Mouse (Mus musculus) CH12.LX (cell line): ENCODE measurements around the gene Smoc1. TPM values are rescaled to one million over a fixed set of nuclear protein-coding genes. Genes with fewer than 3 reads are reported as not detected.

Source experiments
- DNase-seq: peaks from one replicate; pipeline ENCODE4 v3.0.0-alpha.2; 2013; ENCODE audit errors: extremely low read depth
- H3K27ac ChIP-seq: 2 replicates; pipeline ENCODE4 v1.5.1; 2012; ENCODE audit warnings: low read depth, mild to moderate bottlenecking, control low read depth, moderate library complexity; ENCODE audit not compliant: insufficient read depth
- H3K27me3 ChIP-seq: replicated peaks from 2 replicates; pipeline ENCODE3; 2012; ENCODE audit warnings: inconsistent platforms
- H3K36me3 ChIP-seq, 2 experiments: replicated peaks in 1 of 2; 2 replicates each; pipeline versions ENCODE3 to v1.6.1; 2012; ENCODE audit warnings: inconsistent platforms in 1 of 2, low read length in 1 of 2, mild to moderate bottlenecking in 1 of 2, mixed read lengths in 1 of 2, moderate library complexity in 1 of 2; ENCODE audit not compliant: control insufficient read depth in 1 of 2, insufficient read depth in 1 of 2
- H3K4me1 ChIP-seq, 2 experiments: 2 replicates each; pipeline ENCODE4 v1.6.1; 2012; ENCODE audit warnings: inconsistent platforms in 1 of 2, moderate library complexity in 1 of 2; ENCODE audit not compliant: insufficient read depth in 2 of 2, control insufficient read depth in 1 of 2
- H3K4me2 ChIP-seq: 2 replicates; pipeline ENCODE4 v1.6.1; 2012; ENCODE audit warnings: low read depth, mild to moderate bottlenecking, control low read depth; ENCODE audit not compliant: poor library complexity, insufficient read depth, severe bottlenecking
- H3K4me3 ChIP-seq, 3 experiments: fragments of 150-350 bp in 1 of 3; sonication (generic) in 1 of 3; replicated peaks in 1 of 3; 2 replicates each; pipeline versions ENCODE3 to v1.5.1; 2011 to 2012; ENCODE audit warnings: low read depth in 2 of 3, low read length in 2 of 3, mild to moderate bottlenecking in 2 of 3, moderate library complexity in 2 of 3, control low read depth in 1 of 3, improper control_type of control experiment in 1 of 3, inconsistent platforms in 1 of 3, mixed read lengths in 1 of 3; ENCODE audit not compliant: poor library complexity in 1 of 3
- H3K79me2 ChIP-seq: replicated peaks from 2 replicates; pipeline ENCODE4 v1.6.1; 2012; ENCODE audit warnings: mild to moderate bottlenecking, moderate library complexity; ENCODE audit not compliant: control insufficient read depth, poor library complexity, insufficient read depth, severe bottlenecking; ENCODE audit errors: extremely low read depth
- H3K9ac ChIP-seq: 2 replicates; pipeline ENCODE4 v1.6.1; 2012; ENCODE audit warnings: low read depth, mild to moderate bottlenecking, control low read depth, moderate library complexity; ENCODE audit not compliant: insufficient read depth
- H3K9me3 ChIP-seq: replicated peaks from 2 replicates; pipeline ENCODE3; 2012; ENCODE audit warnings: low read length, inconsistent platforms, mixed read lengths
- BHLHE40 ChIP-seq: IDR thresholded peaks from 2 replicates; pipeline ENCODE4 v1.6.1; 2011; ENCODE audit warnings: mild to moderate bottlenecking, low read depth, low read length, improper control_type of control experiment
- E2F4 ChIP-seq: IDR thresholded peaks from 2 replicates; pipeline ENCODE4 v1.6.1; 2011; ENCODE audit warnings: low read depth, low read length, improper control_type of control experiment; ENCODE audit not compliant: insufficient replicate concordance
- EP300 ChIP-seq: IDR thresholded peaks from 2 replicates; pipeline ENCODE4 v1.6.1; 2011; ENCODE audit warnings: low read length, improper control_type of control experiment
- ETS1 ChIP-seq: conservative IDR thresholded peaks from 2 replicates; pipeline ENCODE4 v1.6.1; 2012; ENCODE audit warnings: low read depth, mild to moderate bottlenecking, inconsistent platforms, low read length, improper control_type of control experiment, moderate library complexity
- GABPA ChIP-seq: IDR thresholded peaks from 2 replicates; pipeline ENCODE4 v1.6.1; 2012; ENCODE audit warnings: low read depth, low read length, improper control_type of control experiment, inconsistent platforms; ENCODE audit not compliant: insufficient replicate concordance
- JUN ChIP-seq: IDR thresholded peaks from 2 replicates; pipeline ENCODE4 v1.6.1; 2011; ENCODE audit warnings: low read depth, mild to moderate bottlenecking, low read length, improper control_type of control experiment, moderate library complexity; ENCODE audit not compliant: insufficient read depth
- JUND ChIP-seq: conservative IDR thresholded peaks from 2 replicates; pipeline ENCODE4 v1.6.1; 2011; ENCODE audit warnings: low read depth, low read length, improper control_type of control experiment
- MAX ChIP-seq: IDR thresholded peaks from 2 replicates; pipeline ENCODE4 v1.6.1; 2011; ENCODE audit warnings: low read length, improper control_type of control experiment
- MXI1 ChIP-seq: IDR thresholded peaks from 2 replicates; pipeline ENCODE4 v1.6.1; 2011; ENCODE audit warnings: mild to moderate bottlenecking, low read depth, low read length, improper control_type of control experiment
- PAX5 ChIP-seq: IDR thresholded peaks from 2 replicates; pipeline ENCODE4 v1.6.1; 2012; ENCODE audit warnings: low read length, inconsistent platforms, mixed read lengths
- POLR2A ChIP-seq: IDR thresholded peaks from 2 replicates; pipeline ENCODE4 v1.6.1; 2011; ENCODE audit warnings: low read depth, mild to moderate bottlenecking, improper control_type of control experiment, low read length
- TCF12 ChIP-seq: IDR thresholded peaks from 2 replicates; pipeline ENCODE4 v1.6.1; 2014; ENCODE audit warnings: low read depth, mild to moderate bottlenecking, inconsistent platforms, low read length, improper control_type of control experiment
- ZC3H11A ChIP-seq: IDR thresholded peaks from 2 replicates; pipeline ENCODE4 v1.6.1; 2012; ENCODE audit warnings: low read depth, mild to moderate bottlenecking, inconsistent platforms, low read length, improper control_type of control experiment
- ZKSCAN1 ChIP-seq: IDR thresholded peaks from 2 replicates; pipeline ENCODE4 v1.6.1; 2012; ENCODE audit warnings: low read depth, inconsistent platforms, low read length, improper control_type of control experiment, borderline replicate concordance
- ZNF384 ChIP-seq: IDR thresholded peaks from 2 replicates; pipeline ENCODE4 v1.6.1; 2012; ENCODE audit warnings: low read depth, low read length, improper control_type of control experiment, inconsistent platforms
- dilution Hi-C: fragments of 300-500 bp; cut with MboI; formaldehyde crosslinking; loops from 2 replicates; pipeline ENCODE4 v1.14.3; 2020; ENCODE audit warnings: low sequenced_read_pairs; ENCODE audit not compliant: extremely low pct_unique_long_range_greater_than_20kb, extremely low pct_ligation_motif_present
- in situ Hi-C: fragments of 300-500 bp; cut with MboI; formaldehyde crosslinking; loops from 3 replicates; pipeline ENCODE4 v1.14.3; 2019; ENCODE audit warnings: low sequenced_read_pairs, low pct_ligation_motif_present, low pct_unique_long_range_greater_than_20kb, mixed read lengths
- polyA plus RNA-seq: library from polyadenylated mRNA; unstranded; fragments of >175 nt; gene quantifications from 2 replicates; pipeline ENCODE4 v1.2.1, GENCODE M21; 2012; ENCODE audit warnings: low read depth; ENCODE audit not compliant: insufficient read length
- total RNA-seq, 2 experiments: library from RNA; depleted of rRNA; stranded (reverse); fragments of 300-350 nt in 1 of 2; fragments of >200 nt in 1 of 2; gene quantifications; 2 replicates each; pipeline ENCODE4 v1.2.3; 2012 to 2014

Gene Smoc1
- total and polyA plus RNA-seq, 3 experiments, result 11.0 to 23.0 (median 11.6) TPM

GRCm38 (mm10) chr12:81077953-81078646 lies 51.5 kb downstream of the Smoc1 start:
- peaks cover 3 to 72% of the 10 kb centered on the region in 2 experiments for H3K36me3 ChIP-seq
- no peak overlapping the region for H3K27ac ChIP-seq
- no peaks in the 10 kb centered on the region for H3K27me3 ChIP-seq
- TF ChIP-seq ZNF384 (no peak), TCF12 (no peak), EP300 (no peak), PAX5 (no peak), MXI1 (no peak), JUN (no peak), POLR2A (no peak), ZC3H11A (no peak), ETS1 (no peak), ZKSCAN1 (no peak), GABPA (no peak), JUND (no peak), MAX (no peak), E2F4 (no peak), BHLHE40 (no peak)
- dilution Hi-C loops (no loop called here), in situ Hi-C loops (no loop called here)
- H3K4me3 ChIP-seq, result no peak overlapping the region
- peaks cover 0 to 9% of the 10 kb centered on the region in 2 experiments; a peak in 2 of 4 replicates for H3K4me1 ChIP-seq
- H3K9me3 ChIP-seq, result peaks cover 21% of the 10 kb centered on the region
- H3K79me2 ChIP-seq, result no peaks in the 10 kb centered on the region
- no peak for DNase-seq
- H3K4me2 ChIP-seq, result no peak overlapping the region
- no peak overlapping the region for H3K9ac ChIP-seq

- peaks cover 0 to 9% of the 10 kb centered on the region in 2 experiments; a peak in 2 of 4 replicates for H3K4me1 ChIP-seq
- no peak for TF ChIP-seq MAX
- no peaks in the 10 kb centered on the region for H3K79me2 ChIP-seq
- no peak overlapping the region for H3K27ac ChIP-seq
- peaks cover 3 to 69% of the 10 kb centered on the region in 2 experiments for H3K36me3 ChIP-seq
- no peaks in the 10 kb centered on the region for H3K27me3 ChIP-seq
- H3K4me3 ChIP-seq, result no peak overlapping the region
- no peak for DNase-seq
- dilution Hi-C loops (no loop called here), in situ Hi-C loops (no loop called here)
- H3K9me3 ChIP-seq, result peaks cover 21% of the 10 kb centered on the region
- no peak overlapping the region for H3K4me2 ChIP-seq
- no peak overlapping the region for H3K9ac ChIP-seq
Observed at GRCm38 (mm10) chr12:81080345-81080744, 53.7 kb downstream of the Smoc1 start.
